Mouse (Mus musculus) ovary, postnatal 14 days (tissue): ENCODE measurements around the gene March1.
"Not testable (repeated sequence)": the region's sequence is repeated elsewhere in the genome, so short reads cannot be mapped to it uniquely, and the experiment has no call there.

Source experiments
- DNase-seq: peaks from one replicate; pipeline ENCODE4 v3.0.0; 2022; ENCODE audit warnings: low spot score

The March1 gene

GRCm38 (mm10) chr8:66317824-66318223, 700.1 kb downstream of the March1 start:
- DNase-seq, result no peak

GRCm38 (mm10) chr8:66323045-66323807, 705.5 kb downstream of the March1 start:
- peak; percentile 10 for DNase-seq

- DNase-seq, result no peak
Observed at GRCm38 (mm10) chr8:66326396-66326795, 708.7 kb downstream of the March1 start.

GRCm38 (mm10) chr8:66332206-66332605, 714.5 kb downstream of the March1 start:
- no peak for DNase-seq

- DNase-seq, result no peak
Observed at GRCm38 (mm10) chr8:66334265-66334664, 716.6 kb downstream of the March1 start.

GRCm38 (mm10) chr8:66339551-66339950, 721.9 kb downstream of the March1 start:
- DNase-seq, result no peak

- no peak for DNase-seq
Observed at GRCm38 (mm10) chr8:66342928-66343327, 725.2 kb downstream of the March1 start.

GRCm38 (mm10) chr8:66362882-66363801, 745.4 kb downstream of the March1 start:
- no peak for DNase-seq

- DNase-seq, result no peak
Observed at GRCm38 (mm10) chr8:66383694-66384373, 766.1 kb downstream of the March1 start.

- no peak for DNase-seq
Observed at GRCm38 (mm10) chr8:66386008-66386407, 768.3 kb downstream of the March1 start.

GRCm38 (mm10) chr8:66388693-66389092, 771.0 kb downstream of the March1 start:
- DNase-seq, result no peak

GRCm38 (mm10) chr8:66391554-66391953, 773.9 kb downstream of the March1 start:
- DNase-seq, result no peak

- DNase-seq, result no peak
Observed at GRCm38 (mm10) chr8:66392900-66393299, 775.2 kb downstream of the March1 start.

GRCm38 (mm10) chr8:66394148-66394547, 776.4 kb downstream of the March1 start:
- DNase-seq, result no peak

GRCm38 (mm10) chr8:66397811-66398210, 780.1 kb downstream of the March1 start:
- no peak for DNase-seq

- DNase-seq, result no peak
Observed at GRCm38 (mm10) chr8:66400050-66400449, 782.4 kb downstream of the March1 start.

GRCm38 (mm10) chr8:66404711-66405414, 787.2 kb downstream of the March1 start:
- DNase-seq, result no peak

GRCm38 (mm10) chr8:66405796-66406195, 788.1 kb downstream of the March1 start:
- DNase-seq, result not testable (repeated sequence)

GRCm38 (mm10) chr8:66406596-66407361, 789.1 kb downstream of the March1 start:
- DNase-seq, result no peak

GRCm38 (mm10) chr8:66410080-66410615, 792.4 kb downstream of the March1 start:
- DNase-seq, result no peak

- DNase-seq, result no peak
Observed at GRCm38 (mm10) chr8:66413101-66413500, 795.4 kb downstream of the March1 start.
